Mouse (Mus musculus) colon, adult 2 months (tissue): ENCODE data around the gene Olfr638. TPM values are rescaled to one million over a fixed set of nuclear protein-coding genes. Genes with fewer than 3 reads are reported as not detected.

Experiments
- polyA plus RNA-seq: library from polyadenylated mRNA; depleted of rRNA; stranded (reverse); fragments of >200 nt; gene quantifications from 2 replicates; pipeline ENCODE4 v1.2.3, GENCODE M21; 2012; rRNA removed

Olfr638 gene
- not detected in 2 replicates for polyA plus RNA-seq

GRCm38 (mm10) chr7:103998446-103998845, at the start of gene Olfr638:
Olfr638 (plus strand) TSS chr7:103998746.

GRCm38 (mm10) chr7:103970852-103971251, 27.7 kb upstream of the Olfr638 start, which contains the start of gene Olfr635:
Olfr635 (plus strand) TSS chr7:103971152.

GRCm38 (mm10) chr7:104017203-104017602, 18.7 kb downstream of the Olfr638 start, which contains the start of gene Olfr639:
Olfr639 (minus strand) TSS chr7:104017303.

GRCm38 (mm10) chr7:104025473-104025872, 26.9 kb downstream of the Olfr638 start, which contains the start of gene Olfr640:
Olfr640 (minus strand) TSS chr7:104025573.

GRCm38 (mm10) chr7:104035145-104035544, 36.6 kb downstream of the Olfr638 start, which contains the start of gene Olfr641:
Olfr641 (plus strand) TSS chr7:104035445.

GRCm38 (mm10) chr7:104052566-104052965, 54.0 kb downstream of the Olfr638 start, which contains the start of gene Olfr642:
Olfr642 (minus strand) TSS chr7:104052666.

Other genes with a start within 250 kb of the Olfr638 start
- gene Olfr630, start 241.4 kb upstream of the Olfr638 start, polyA plus RNA-seq = not detected in 2 replicates
- not detected in 2 replicates for gene Olfr69, start 227.2 kb upstream of the Olfr638 start, polyA plus RNA-seq
- gene Olfr68, start 219.0 kb upstream of the Olfr638 start, polyA plus RNA-seq = not detected in 2 replicates
- gene Olfr67, start 206.9 kb upstream of the Olfr638 start, polyA plus RNA-seq = not detected in 2 replicates
- 19.7 and 97.2 TPM in 2 replicates for gene Hbb-bt, start 184.8 kb upstream of the Olfr638 start, polyA plus RNA-seq
- 178 and 1,004 TPM in 2 replicates for gene Hbb-bs, start 170.7 kb upstream of the Olfr638 start, polyA plus RNA-seq
- not detected in 2 replicates for gene Hbb-bh2, start 158.2 kb upstream of the Olfr638 start, polyA plus RNA-seq
- not detected in 2 replicates for gene Hbb-bh1, start 155.6 kb upstream of the Olfr638 start, polyA plus RNA-seq
- gene Hbb-y, start 145.5 kb upstream of the Olfr638 start, polyA plus RNA-seq = not detected in 2 replicates
- not detected in 2 replicates for gene Olfr66, start 112.5 kb upstream of the Olfr638 start, polyA plus RNA-seq
- not detected in 2 replicates for gene Olfr64, start 104.3 kb upstream of the Olfr638 start, polyA plus RNA-seq
- not detected in 2 replicates for gene Olfr65, start 95.3 kb upstream of the Olfr638 start, polyA plus RNA-seq
- gene Olfr631, start 69.9 kb upstream of the Olfr638 start, polyA plus RNA-seq = 0.12 TPM in 1 of 2 replicates, not detected in the other
- gene Olfr632, start 64.4 kb upstream of the Olfr638 start, polyA plus RNA-seq = not detected in 2 replicates
- gene Olfr633, start 54.3 kb upstream of the Olfr638 start, polyA plus RNA-seq = not detected in 2 replicates
- gene Olfr635, start 27.6 kb upstream of the Olfr638 start, polyA plus RNA-seq = not detected in 2 replicates
- gene Olfr639, start 18.6 kb downstream of the Olfr638 start, polyA plus RNA-seq = not detected in 2 replicates
- not detected in 2 replicates for gene Olfr640, start 26.8 kb downstream of the Olfr638 start, polyA plus RNA-seq
- gene Olfr641, start 36.7 kb downstream of the Olfr638 start, polyA plus RNA-seq = not detected in 2 replicates
- gene Olfr642, start 53.9 kb downstream of the Olfr638 start, polyA plus RNA-seq = not detected in 2 replicates
- not detected in 2 replicates for gene 4930516K23Rik, start 62.7 kb downstream of the Olfr638 start, polyA plus RNA-seq
- not detected in 2 replicates for gene Olfr644, start 73.1 kb downstream of the Olfr638 start, polyA plus RNA-seq
- not detected in 2 replicates for gene Olfr645, start 86.7 kb downstream of the Olfr638 start, polyA plus RNA-seq
- not detected in 2 replicates for gene Olfr646, start 106.1 kb downstream of the Olfr638 start, polyA plus RNA-seq
- not detected in 2 replicates for gene Ubqln5, start 131.1 kb downstream of the Olfr638 start, polyA plus RNA-seq
- not detected in 2 replicates for gene Olfr643, start 138.7 kb downstream of the Olfr638 start, polyA plus RNA-seq
- not detected in 2 replicates for gene Ubqln3, start 144.5 kb downstream of the Olfr638 start, polyA plus RNA-seq
- gene Ubqlnl, start 151.8 kb downstream of the Olfr638 start, polyA plus RNA-seq = not detected in 2 replicates
- gene Olfm5, start 166.1 kb downstream of the Olfr638 start, polyA plus RNA-seq = not detected in 2 replicates
- not detected in 2 replicates for gene Olfr648, start 184.6 kb downstream of the Olfr638 start, polyA plus RNA-seq
- gene Olfr649, start 197.2 kb downstream of the Olfr638 start, polyA plus RNA-seq = not detected in 2 replicates
- 4.6 and 4.8 TPM in 2 replicates for gene Trim6, start 220.0 kb downstream of the Olfr638 start, polyA plus RNA-seq
- gene Trim34a, start 245.7 kb downstream of the Olfr638 start, polyA plus RNA-seq = 2.0 and 2.5 TPM in 2 replicates